ENCODE assay signal across 14 mouse cellular contexts in genomic region chr6:86052556-86052955, GRCm38 (mm10). TPM values are rescaled to one million over a fixed set of nuclear protein-coding genes. Genes with fewer than 3 reads are reported as not detected.
A peak's percentile ranks its signal among the peaks of the same experiment; 100 is the strongest.
DNase-seq lines count a peak whose midpoint lies in the region; ATAC-seq and TF ChIP-seq lines count a peak whose summit lies in the region.
"Had no signal": no experiment of that assay in that cellular context is flagged by ENCODE, and none has a peak within 500 bp of the region (broad histone marks: within the 10 kb centered on the region; RNA-seq: fewer than 3 reads in every experiment).

No protein-coding gene starts in this region.

- H3K9ac ChIP-seq in kidney, embryonic 15.5 days: no peak overlapping the region
- H3K9ac ChIP-seq in midbrain, embryonic 12.5 days (replicated peaks): peak overlapping the region; percentile 35

- H3K4me2 ChIP-seq in kidney, embryonic 15.5 days: no peak overlapping the region
- peak overlapping the region; percentile 40 for H3K4me2 ChIP-seq in midbrain, embryonic 12.5 days (replicated peaks)

- WGBS in kidney, embryonic 15.5 days: 15% methylated on average over 4 of the region's 4 CpGs
- WGBS in hindbrain, embryonic 10.5 days: 58% methylated on average over 4 of the region's 4 CpGs
- WGBS in midbrain, embryonic 12.5 days: 24% methylated on average over 4 of the region's 4 CpGs
- 19% methylated on average over 4 of the region's 4 CpGs for WGBS in olfactory bulb, adult 2 months

- H3K36me3 ChIP-seq in kidney, embryonic 15.5 days: no peaks in the 10 kb centered on the region
- no peaks in the 10 kb centered on the region for H3K36me3 ChIP-seq in hindbrain, embryonic 10.5 days
- no peaks in the 10 kb centered on the region for H3K36me3 ChIP-seq in midbrain, embryonic 12.5 days

- TF ChIP-seq CTCF in olfactory bulb, adult 2 months (IDR thresholded peaks at IDR 0.05; ENCODE audit: insufficient read depth, low read depth, low read length): no peak

- no peaks in the 10 kb centered on the region for H3K9me3 ChIP-seq in kidney, embryonic 15.5 days (replicated peaks)
- H3K9me3 ChIP-seq in hindbrain, embryonic 10.5 days: no peaks in the 10 kb centered on the region
- H3K9me3 ChIP-seq in midbrain, embryonic 12.5 days: no peaks in the 10 kb centered on the region

- no peak for TF ChIP-seq POLR2A in olfactory bulb, adult 2 months (IDR thresholded peaks at IDR 0.05; ENCODE audit: insufficient read depth, low read depth, low read length)

- peaks cover 28% of the 10 kb centered on the region for H3K4me1 ChIP-seq in kidney, embryonic 15.5 days
- H3K4me1 ChIP-seq in hindbrain, embryonic 10.5 days (replicated peaks): peaks cover 65% of the 10 kb centered on the region
- peaks cover 53% of the 10 kb centered on the region for H3K4me1 ChIP-seq in midbrain, embryonic 12.5 days
- H3K4me1 ChIP-seq in olfactory bulb, adult 2 months (ENCODE audit: control insufficient read depth, insufficient read depth, low read length): peaks cover 43% of the 10 kb centered on the region

- DNase-seq in kidney, adult 11 months: no peak
- DNase-seq in hindbrain, embryonic 10.5 days (ENCODE audit: low spot score): no peak
- no peak for DNase-seq in spleen, postnatal 4 days (ENCODE audit: low spot score in 2 of 2)
- no peak for DNase-seq in urinary bladder, adult 2 months (ENCODE audit: low spot score)
- DNase-seq in frontal cortex, postnatal 14 days (ENCODE audit: low spot score in 2 of 2): no peak
- DNase-seq: heart, adult 2 months; right cerebral cortex, postnatal 14 days had no signal

- no peak overlapping the region for H3K4me3 ChIP-seq in kidney, embryonic 15.5 days (replicated peaks)
- peak overlapping the region; percentile 30 for H3K4me3 ChIP-seq in hindbrain, embryonic 10.5 days
- H3K4me3 ChIP-seq in midbrain, embryonic 12.5 days: no peak overlapping the region
- H3K4me3 ChIP-seq in olfactory bulb, adult 2 months (ENCODE audit: insufficient read depth, low read depth, low read length): no peak overlapping the region
- H3K4me3 ChIP-seq: heart, adult 2 months had no signal

- no peak overlapping the region for H3K27ac ChIP-seq in kidney, embryonic 15.5 days
- H3K27ac ChIP-seq in hindbrain, embryonic 10.5 days: peak overlapping the region; percentile 91
- H3K27ac ChIP-seq in midbrain, embryonic 12.5 days (replicated peaks): peak overlapping the region; percentile 97
- H3K27ac ChIP-seq in olfactory bulb, adult 2 months (ENCODE audit: insufficient read depth, low read depth, low read length): peak overlapping the region; percentile 88
- H3K27ac ChIP-seq: heart, adult 2 months had no signal

- no peaks in the 10 kb centered on the region for H3K27me3 ChIP-seq in kidney, embryonic 15.5 days
- H3K27me3 ChIP-seq in hindbrain, embryonic 10.5 days (ENCODE audit: insufficient read depth, poor library complexity, severe bottlenecking): no peaks in the 10 kb centered on the region
- no peaks in the 10 kb centered on the region; the same call in 1 of the 2 replicates for H3K27me3 ChIP-seq in midbrain, embryonic 12.5 days

- ATAC-seq in kidney, embryonic 15.5 days (replicated peaks; ENCODE audit: low FRiP score): 0 out of 2 replicates have a peak, but pooled peaks have one; percentile 7
- ATAC-seq in midbrain, embryonic 12.5 days (ENCODE audit: low FRiP score, low read depth): no peak; the same call in 1 of the 2 replicates

RNA-seq across cellular contexts. Expression of gene Add2, which starts 24.1 kb away (rescaled TPM):
- polyA plus RNA-seq in kidney, embryonic 15.5 days (2015; fragmentation: Nextera tagmentation; extraction: Ambion mirVana): 5.9 and 7.2 TPM in 2 replicates
- 43.6 and 84.1 TPM in 2 replicates for polyA plus RNA-seq in hindbrain, embryonic 10.5 days (2016; fragmentation: Nextera tagmentation; extraction: Ambion mirVana)
- 127 and 130 TPM in 2 replicates for polyA plus RNA-seq in midbrain, embryonic 12.5 days (2016; fragmentation: Nextera tagmentation; extraction: Ambion mirVana)
- polyA plus RNA-seq in olfactory bulb, adult 2 months (2012; ENCODE audit: insufficient read depth, insufficient read length, low replicate concordance, missing spikeins): 39.6 TPM in 1 of 2 replicates, not detected in the other
- polyA plus RNA-seq in urinary bladder, adult 2 months (2012; rRNA removed): 3.4 and 4.8 TPM in 2 replicates

RNA-seq across cellular contexts. Expression of gene Figla, which starts 36.6 kb away (rescaled TPM):
- polyA plus RNA-seq in kidney, embryonic 15.5 days (2015; fragmentation: Nextera tagmentation; extraction: Ambion mirVana): not detected in 2 replicates
- not detected in 2 replicates for polyA plus RNA-seq in hindbrain, embryonic 10.5 days (2016; fragmentation: Nextera tagmentation; extraction: Ambion mirVana)
- not detected in 2 replicates for polyA plus RNA-seq in midbrain, embryonic 12.5 days (2016; fragmentation: Nextera tagmentation; extraction: Ambion mirVana)
- not detected in 2 replicates for polyA plus RNA-seq in olfactory bulb, adult 2 months (2012; ENCODE audit: insufficient read depth, insufficient read length, low replicate concordance, missing spikeins)
- not detected in 2 replicates for polyA plus RNA-seq in urinary bladder, adult 2 months (2012; rRNA removed)
- polyA plus RNA-seq: embryonic facial prominence, embryonic 11.5 days; heart, adult 2 months; kidney, embryonic 16.5 days; lung, embryonic 16.5 days; stomach, embryonic 14.5 days had no signal
